Mouse (Mus musculus) adrenal gland, adult (tissue): ENCODE measurements around the gene Samd4b.
"Not testable (repeated sequence)": the region's sequence is repeated elsewhere in the genome, so short reads cannot be mapped to it uniquely, and the experiment has no call there.

Source experiments
- DNase-seq, 2 experiments: peaks; one replicate each; pipeline ENCODE4 v3.0.0; 2022 to 2023; ENCODE audit warnings: low spot score in 1 of 2; ENCODE audit not compliant: inconsistent age in 2 of 2

The Samd4b gene

GRCm38 (mm10) chr7:28510405-28510974 lies 87.5 kb downstream of the Samd4b start, which contains the start of gene Ifnl2:
Gene Ifnl2 (minus strand): TSS chr7:28510455.
- not testable (repeated sequence) for DNase-seq

DNA sequence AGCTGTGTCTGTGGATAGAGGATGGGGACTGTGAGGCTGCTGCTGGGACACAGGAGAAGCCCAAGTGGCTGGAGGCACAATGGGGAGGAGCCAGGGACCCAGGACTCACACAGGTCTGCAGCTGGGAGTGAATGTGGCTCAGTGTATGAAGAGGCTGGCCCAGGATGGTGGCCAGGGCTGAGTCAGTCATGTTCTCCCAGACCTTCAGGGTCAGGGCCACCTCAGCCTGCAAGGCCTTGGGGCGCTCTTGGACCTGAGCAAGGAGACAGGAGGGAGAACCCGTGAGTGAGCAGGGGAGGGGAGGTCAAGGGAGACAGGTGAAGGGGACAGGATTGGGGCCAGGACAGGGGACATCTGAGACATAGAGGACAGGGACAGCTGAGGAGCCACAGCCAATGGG lies 88.8 kb downstream of the Samd4b start:
- DNase-seq: peak; percentile 58 to 82

DNA sequence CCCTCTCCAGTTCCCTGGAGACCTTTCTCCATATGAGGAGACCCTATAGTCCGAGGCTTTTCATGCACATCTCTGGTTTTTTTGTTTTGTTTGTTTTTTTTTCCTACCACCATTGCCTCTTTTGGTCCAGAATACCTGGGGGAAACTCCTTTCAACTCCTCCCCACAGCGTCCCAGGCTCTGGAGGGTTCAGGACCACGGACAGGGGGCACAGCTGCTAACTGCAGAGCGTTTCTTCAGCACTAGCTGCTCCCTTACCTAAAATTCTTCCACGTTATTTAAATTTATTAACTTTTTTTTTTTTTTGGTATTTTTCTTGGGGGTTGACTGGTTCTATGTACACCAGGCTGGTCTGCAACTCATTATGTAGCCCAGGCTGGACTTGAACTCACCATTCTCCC lies 92.4 kb downstream of the Samd4b start:
- DNase-seq: peak; percentile 33 to 55

- DNase-seq: no peak
Measured at GRCm38 (mm10) chr7:28495426-28495825, 102.5 kb downstream of the Samd4b start.

GRCm38 (mm10) chr7:28492310-28492709 lies 105.6 kb downstream of the Samd4b start:
- no peak for DNase-seq

- DNase-seq: no peak
Measured at GRCm38 (mm10) chr7:28490903-28491302, 107.0 kb downstream of the Samd4b start.

DNA sequence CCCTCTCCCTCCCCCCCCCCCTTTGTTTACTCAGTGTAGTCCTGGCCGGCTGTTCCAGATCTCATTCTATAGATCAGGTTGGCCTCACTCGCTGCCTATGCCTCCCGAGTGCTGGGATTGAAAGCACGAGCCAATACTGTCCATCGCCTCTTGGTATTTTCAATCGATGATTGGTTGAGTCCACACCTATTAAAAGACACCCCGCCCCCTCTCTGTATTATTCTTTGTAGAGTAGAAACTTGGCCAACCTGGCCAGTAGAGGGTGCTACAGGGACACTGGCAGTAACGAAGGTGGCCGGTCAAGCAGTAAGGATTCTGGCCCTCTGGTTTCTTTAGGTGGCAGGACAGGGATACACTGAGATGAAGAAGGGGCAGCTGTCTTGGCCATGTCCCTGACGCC lies 107.5 kb downstream of the Samd4b start:
- peak; percentile 66 to 89 for DNase-seq

- DNase-seq: peak; percentile 27 to 58
Measured at GRCm38 (mm10) chr7:28488030-28488491, 109.9 kb downstream of the Samd4b start.

GRCm38 (mm10) chr7:28484192-28484591 lies 113.8 kb downstream of the Samd4b start:
- no peak for DNase-seq

DNA sequence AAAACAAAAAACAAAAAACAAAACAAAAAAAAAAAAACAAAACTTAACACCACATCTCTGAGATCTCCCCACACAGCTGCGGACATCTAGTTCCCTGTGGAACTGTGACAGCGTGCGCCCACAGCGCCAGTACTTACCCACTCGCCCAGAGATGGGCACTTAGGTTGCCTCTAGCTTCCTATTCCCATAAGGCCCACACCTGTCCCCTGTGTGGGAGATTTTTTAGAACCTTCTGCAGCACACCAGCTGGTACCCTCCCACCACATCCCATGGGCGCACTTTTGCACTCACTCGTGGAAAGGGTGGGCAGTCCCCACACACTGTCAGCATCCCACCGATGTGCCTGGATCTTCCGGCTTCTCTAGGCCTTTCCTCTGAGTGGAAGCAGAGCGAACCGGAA lies 115.1 kb downstream of the Samd4b start:
- no peak for DNase-seq

- DNase-seq: no peak
Measured at GRCm38 (mm10) chr7:28478854-28479253, 119.1 kb downstream of the Samd4b start.

DNA sequence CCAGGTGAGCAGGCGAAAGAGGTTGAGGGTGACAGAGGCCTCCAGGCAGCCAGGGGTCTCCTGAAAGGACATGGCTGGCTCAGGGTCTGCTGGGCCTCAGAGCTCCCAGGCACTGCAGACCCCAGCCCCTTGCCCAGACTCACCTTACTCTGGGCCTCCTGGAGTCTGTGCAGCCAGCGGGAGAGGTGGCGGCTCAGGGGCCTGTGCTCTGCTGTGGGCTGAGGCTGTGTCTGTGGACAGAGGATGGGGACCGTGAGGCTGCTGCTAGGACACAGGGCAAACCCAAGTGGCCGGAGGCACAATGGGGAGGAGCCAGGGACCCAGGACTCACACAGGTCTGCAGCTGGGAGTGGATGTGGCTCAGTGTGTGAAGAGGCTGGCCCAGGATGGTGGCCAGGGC lies 120.6 kb downstream of the Samd4b start:
- no peak for DNase-seq

- no peak for DNase-seq
Measured at GRCm38 (mm10) chr7:28476191-28476590, 121.8 kb downstream of the Samd4b start.

DNA sequence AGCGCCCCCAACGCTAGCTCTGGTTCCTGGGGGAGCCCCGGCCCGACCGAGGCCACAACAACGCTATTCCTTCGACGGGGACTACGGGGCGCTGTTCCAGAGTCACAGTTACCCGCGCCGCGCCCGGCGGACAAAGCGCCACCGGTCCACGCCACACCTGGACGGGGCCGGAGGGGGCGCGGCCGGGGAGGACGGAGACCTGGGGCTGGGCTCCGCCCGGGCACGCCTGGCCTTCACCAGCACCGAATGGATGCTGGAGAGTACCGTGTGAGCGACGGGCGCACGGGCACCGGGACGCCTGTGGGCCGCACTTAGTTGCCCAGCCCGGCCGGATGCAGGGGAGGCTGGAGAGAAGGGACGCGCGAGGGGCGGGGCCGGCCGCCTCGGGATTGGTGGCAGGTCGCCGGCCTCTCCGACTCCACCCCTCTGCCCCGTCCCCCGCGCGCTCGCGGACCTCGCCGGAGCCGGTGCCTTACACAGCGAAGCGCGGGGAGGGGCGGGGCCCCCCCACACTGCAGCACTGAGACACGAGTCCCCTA lies 130.7 kb downstream of the Samd4b start:
- peak; percentile 75 to 86 for DNase-seq

DNA sequence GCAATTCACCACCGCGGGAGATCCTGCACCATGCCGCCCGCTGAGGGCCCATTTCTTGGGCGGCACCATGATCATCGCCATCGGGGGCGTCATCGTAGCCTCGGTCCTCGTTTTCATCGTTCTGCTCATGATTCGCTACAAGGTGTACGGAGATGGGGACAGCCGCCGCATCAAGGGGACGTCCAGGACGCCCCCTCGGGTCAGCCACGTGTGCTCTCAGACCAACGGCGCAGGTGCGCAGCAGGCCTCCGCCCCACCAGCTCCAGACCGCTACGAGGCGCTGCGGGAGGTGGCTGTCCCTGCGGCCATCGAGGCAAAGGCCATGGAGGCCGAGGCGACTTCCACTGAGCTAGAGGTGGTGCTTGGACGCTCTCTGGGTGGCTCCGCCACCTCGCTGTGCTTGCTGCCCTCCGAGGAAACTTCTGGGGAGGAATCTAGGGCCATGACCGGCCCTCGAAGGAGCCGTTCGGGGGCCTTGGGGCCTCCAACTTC lies 131.2 kb downstream of the Samd4b start:
- no peak for DNase-seq

- peak; percentile 85 to 91 for DNase-seq
Measured at GRCm38 (mm10) chr7:28464416-28465212, 133.3 kb downstream of the Samd4b start.

- DNase-seq: no peak
Measured at GRCm38 (mm10) chr7:28462769-28463168, 135.2 kb downstream of the Samd4b start.

DNA sequence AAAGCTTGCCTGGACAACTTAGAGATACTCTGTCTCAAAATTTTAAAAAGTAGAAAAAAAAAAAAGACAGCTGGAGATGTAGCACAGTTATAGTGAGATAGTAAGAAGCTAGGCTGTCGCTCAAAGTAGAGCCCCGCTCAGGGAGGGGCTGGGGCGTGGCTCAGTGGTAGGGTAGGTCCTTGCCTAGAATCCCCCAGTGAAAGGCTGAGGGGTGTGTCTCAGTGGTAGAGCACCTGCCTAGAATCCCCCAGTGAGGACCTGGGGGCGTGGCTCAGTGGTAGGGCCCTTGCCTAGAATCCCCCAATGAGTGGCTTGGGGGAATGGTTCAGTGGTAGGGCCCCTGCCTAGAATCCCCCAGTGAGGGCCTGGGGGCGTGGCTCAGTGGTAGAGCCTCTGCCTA lies 137.6 kb downstream of the Samd4b start:
- DNase-seq: no peak

DNA sequence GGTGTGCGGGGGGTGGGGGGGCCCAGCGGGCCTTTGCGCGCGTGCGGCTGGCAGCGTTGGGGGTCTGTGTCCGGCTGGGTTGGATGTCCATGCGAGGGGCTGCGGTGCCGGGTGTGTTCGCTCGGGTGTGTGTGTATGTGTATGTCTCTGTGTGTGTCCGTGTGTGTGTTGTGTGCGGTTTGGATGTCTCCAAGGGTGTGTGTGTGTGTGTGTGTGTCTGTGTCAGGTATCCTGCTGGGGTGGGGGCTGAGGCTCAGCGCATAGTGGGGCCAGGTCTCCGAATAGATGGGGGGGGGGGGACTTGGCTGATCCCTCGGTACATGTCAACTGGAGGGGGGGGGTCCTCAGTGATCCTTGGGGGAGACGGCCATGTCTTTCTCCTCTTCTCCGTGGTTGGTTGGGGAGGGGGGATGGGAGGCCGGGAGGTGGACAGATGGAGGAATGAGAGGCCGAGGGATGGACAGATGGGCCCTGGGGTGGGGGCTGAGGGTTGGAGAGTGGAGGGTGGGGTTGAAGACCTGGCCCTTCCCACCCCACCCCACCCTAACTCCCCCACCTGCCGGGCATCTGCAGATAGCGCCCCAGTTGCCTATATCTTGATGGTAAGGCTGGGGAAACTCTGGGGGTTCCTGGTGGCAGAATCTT lies 145.5 kb downstream of the Samd4b start:
- DNase-seq: no peak

DNA sequence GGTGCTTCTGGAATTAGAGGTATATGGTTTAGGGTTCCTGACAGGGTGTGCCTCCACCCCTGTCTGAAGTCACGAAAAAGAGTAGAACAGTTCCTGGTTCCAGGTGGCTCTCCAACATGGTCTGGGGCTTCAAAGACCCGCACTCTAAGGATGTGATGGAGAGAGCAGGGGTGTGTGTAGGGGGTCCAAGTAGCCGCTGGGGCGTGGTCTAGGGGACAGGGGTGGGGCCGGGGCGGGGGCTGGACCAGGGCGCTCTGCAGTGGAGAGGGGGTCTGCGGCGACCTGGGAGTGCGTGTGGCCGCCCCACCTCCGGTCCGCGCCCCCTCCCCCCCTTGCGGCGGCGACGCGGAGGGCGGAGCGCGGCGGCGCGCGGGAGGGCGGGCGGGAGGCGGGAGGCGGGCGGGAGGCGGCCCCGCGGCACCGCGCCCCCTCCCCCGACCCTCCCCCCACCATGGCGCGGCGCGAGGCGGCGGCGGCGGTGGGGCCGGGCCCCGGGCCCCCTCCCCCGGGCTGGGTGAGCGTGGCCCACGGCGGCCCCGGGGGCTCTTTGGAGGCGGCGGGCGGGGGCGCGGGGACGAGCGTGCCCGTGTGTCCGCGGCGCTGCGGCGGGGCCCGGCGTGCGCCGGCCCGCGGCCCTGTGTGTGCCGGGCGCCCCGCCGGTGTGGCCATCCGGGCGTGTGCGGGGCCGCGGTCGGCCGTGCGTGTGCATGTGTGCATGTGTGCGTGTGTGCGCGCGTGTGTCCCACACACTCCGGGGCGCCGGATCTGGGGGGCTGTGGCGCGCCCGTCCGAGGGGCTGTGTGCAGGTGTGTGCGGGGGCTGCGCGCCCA lies 146.2 kb downstream of the Samd4b start, which contains the start of gene Lrfn1:
Gene Lrfn1, plus strand, starts transcription at position 450 of the 830 bp plus-strand sequence.
- DNase-seq: peak in 1 of 2 experiments; percentile 66
